Mouse (Mus musculus): ENCODE data around the gene Vgll3. TPM values are rescaled to one million over a fixed set of nuclear protein-coding genes. Genes with fewer than 3 reads are reported as not detected.

The Vgll3 gene
- 1 to 10 TPM; 3.8 to 6.3 TPM for total RNA-seq (2021)

DNA sequence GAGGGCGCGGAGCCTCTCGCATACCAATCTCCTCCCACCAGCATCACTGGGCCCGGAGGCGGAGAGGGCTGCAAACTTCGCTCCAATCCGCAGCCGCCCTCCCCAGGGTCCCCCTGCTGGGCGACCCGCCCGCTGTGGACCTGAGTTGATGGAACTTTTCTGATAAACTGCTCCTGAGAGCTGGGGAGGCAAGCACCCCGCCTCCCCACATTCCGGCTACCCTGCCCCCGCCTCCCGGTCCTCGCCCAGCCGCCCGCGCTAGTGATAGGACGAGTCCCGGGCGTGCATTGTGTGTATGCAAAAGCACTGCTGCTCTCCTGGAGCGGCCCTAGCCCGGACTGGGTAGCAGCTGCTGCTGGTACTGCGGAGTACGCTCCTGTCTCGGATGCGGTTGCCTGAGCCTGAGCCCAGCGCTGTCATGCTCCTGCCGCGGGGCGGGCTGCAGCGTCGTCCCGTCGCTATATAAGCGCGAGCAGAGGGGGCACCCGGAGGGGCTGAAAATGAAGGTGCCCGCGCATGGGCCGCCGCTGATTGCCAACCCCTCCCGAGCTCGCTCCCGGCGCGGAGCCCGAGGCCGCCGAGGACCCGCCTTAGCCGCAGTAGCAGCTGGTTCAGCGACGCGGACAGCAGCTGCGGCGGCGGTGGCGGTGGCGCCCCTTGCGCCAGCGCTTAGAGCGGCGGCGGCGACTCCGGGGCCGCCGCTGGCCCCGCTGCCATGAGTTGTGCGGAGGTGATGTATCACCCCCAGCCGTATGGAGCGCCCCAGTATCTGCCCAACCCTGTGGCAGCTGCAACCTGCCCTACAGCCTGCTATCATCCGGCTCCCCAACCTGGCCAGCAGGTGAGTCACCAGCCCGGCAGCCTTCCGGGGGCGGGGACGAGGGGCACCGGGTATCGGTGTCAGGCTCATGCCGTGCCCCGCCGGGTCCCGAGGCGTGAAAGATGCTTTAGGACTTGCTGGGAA, at the start of gene Vgll3:
Gene Vgll3, plus strand, starts transcription at position 340 of the 964 bp plus-strand sequence.
- peak; percentile 29 to 35 for DNase-seq

DNA sequence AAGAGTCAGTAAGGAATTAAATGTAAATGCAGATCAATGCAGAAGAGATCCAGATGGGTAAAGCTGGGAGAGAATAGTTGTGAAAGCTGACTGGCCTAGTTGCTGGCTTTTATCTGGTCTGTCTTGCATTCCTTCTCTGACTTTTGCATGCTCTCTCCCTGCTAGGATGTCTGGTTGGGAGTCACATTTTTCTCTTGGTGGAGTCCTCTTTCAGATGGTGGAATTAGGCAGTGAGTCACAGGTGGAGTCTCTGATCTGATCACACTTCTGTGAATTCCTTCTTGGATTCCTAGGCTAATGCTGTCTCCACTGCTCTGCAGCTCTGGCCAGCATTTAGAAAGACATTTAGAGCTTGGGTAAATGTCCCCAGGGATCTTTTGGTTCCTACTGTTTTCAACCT, 49.1 kb upstream of the Vgll3 start:
- no peak for DNase-seq

DNA sequence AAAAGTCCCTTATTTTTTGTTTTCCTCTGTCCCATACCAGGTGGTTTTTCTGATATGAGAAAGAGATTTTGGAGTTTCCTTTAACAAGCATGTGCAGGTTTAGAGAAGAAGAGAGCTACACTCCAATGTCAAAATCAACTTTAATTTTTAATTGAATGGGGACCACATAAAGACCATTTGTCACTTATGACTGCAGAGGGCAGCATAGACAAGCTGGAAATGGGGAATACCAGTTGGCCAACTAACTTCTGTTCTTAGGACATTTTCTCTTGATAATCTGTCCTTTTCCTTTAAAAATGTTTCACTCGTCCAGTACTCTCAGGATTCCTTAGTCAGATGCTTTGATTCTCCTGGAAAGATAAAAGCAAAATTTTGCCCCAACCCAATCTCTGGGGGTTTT, 29.1 kb upstream of the Vgll3 start:
- DNase-seq, result no peak

DNA sequence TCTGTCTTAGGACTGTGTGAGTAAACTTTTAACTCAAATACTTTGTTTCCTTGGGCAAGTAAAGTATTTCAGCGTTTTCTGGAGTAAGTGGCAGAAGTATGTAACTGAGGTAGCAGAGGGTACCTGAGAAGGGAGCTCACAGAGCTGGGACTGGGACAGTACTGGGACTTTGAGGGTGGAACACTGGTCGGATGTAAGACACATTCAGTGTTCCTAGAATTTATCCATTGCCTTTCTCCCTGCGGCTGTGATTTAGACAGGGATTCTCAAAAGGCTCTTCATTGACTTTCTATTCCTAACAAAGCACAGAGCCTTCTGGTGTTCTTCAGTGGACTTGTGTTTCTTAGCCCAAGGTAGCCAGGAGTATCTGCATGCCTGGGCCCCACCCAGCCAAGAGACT, 1.0 kb downstream of the Vgll3 start:
- no peak for DNase-seq

DNA sequence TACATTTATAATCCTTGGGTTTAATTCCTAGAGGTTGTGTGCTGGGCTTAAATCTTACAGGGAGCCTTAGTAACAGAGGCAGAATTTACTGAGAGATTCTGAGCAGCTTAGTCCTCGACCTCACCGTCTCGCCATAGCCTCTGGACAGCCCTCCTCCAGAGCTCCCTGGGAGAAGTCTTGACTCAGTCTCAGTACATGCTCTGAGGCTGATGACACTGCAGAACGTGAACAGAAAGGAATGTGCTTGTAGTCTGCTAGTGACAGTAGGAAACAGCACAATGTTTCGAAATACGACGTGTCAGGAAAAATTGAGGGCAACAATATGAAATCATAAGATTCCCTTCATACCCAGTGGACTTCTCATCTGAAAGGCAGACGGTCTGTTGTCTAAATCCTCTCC, 3.7 kb downstream of the Vgll3 start:
- no peak for DNase-seq

DNA sequence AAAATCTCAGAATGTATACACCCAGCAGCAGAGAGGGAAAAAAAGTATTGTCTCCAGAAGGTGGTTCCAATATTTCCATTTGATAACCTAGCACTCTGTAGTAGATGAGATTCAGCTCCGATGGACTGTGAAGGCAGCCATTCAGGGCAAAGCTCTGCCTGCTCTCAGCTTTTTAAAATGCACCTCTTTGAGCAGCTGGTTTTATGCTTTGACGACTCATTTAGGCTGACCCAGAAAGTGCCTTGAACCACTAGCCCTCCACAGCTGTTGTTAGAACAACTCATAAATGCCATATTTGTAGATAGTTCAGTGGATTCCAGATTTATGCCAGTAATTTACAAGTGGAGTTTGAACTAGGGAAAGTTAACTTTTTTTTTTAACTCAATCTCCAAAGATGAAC, 5.7 kb downstream of the Vgll3 start:
- DNase-seq, result no peak

DNA sequence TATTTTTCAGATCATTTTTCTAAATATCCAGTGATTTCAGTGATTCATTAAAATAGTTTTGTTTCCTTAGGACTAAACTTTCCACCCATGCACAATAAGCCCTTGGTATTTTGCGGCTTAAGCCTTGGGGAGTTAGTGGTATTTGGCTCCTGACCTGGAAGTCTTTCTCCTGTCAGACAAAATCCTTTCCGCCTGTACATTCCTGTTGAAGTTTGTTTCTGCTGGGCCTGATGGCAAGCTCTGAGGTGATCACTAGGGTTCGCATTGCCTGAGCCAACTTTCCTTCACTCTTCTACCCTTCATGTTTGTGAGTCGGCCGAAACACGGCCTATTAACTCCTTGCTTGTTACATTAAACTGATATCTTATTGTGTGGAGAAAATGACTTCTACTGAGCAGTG, 8.7 kb downstream of the Vgll3 start:
- no peak for DNase-seq

DNA sequence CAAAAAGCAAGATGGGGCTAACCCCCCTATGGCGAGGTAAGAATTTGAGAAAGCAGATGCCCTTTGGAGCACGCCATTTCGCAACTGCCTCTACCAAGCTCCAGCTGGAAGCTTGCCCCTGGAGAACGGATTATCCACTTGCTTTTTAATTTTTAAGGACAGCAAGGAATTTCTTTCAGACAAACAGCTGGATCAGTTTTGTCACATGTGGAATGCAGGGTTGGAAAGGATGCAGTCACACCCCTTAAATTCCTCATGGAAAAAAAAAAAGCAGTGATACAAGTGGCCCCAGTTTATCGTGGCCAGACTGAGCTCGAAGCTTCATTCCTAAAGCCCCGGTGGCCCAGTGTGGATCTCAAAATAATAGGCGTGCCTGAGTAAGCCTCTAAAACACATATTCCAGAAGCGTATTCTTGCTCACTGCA, 13.1 kb downstream of the Vgll3 start:
- no peak for DNase-seq

DNA sequence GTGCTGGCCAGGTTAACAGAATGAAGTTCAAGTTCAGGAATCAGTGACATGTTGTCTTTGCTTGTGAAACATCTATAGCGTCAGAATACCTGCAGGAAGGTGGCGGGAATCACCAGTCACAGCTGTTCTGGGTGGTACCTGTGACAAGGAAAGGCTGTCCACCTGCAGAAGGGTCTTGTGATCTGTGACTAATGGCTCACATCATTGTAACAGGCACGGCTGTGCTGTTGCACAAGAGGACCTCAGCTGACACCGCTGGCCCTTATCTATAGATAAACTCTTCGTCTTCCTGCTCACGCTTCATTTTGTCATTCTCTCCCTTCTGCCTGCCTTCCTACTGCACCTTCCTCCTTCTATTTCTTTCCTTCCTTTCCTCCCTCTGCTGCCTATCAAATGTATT, 14.0 kb downstream of the Vgll3 start:
- no peak for DNase-seq

DNA sequence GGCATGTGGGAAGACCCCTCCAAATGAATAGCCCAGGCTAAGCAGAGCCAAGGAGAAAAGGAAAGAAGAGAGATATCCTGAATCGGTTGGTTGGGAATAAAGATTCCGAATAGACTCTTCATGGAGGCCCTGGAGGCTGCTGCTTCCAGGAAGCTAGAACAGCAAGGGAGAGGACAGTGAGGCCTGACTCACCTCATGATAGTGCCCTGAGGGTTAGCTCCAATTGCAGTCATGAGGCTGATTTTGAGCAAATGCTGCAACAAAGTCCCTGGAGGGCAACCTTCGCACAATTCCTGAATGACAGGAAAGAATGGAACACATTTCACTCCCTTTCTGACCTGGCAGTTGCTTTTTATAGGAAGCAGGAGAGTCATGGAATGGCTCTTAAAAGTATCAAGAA, 19.7 kb downstream of the Vgll3 start:
- DNase-seq, result no peak

DNA sequence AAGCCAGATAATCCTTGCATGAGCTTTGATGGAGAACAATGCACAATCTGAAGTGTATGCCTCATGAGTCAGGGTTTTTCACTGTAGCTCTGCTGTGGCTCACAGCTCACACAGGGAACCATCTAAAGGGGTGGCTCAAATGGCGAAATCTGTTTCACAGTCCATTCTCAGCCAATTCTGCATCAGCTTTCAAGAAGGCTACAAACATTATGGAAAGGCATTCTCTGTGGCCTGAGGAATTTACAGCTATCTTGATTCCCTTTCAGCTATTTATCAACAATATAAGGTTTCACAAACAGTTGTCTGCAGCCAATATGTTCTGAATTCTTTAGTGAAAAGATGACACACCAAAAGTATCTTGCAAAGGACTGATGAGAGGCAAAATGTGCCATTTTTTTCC, 35.1 kb downstream of the Vgll3 start:
- no peak for DNase-seq

DNA sequence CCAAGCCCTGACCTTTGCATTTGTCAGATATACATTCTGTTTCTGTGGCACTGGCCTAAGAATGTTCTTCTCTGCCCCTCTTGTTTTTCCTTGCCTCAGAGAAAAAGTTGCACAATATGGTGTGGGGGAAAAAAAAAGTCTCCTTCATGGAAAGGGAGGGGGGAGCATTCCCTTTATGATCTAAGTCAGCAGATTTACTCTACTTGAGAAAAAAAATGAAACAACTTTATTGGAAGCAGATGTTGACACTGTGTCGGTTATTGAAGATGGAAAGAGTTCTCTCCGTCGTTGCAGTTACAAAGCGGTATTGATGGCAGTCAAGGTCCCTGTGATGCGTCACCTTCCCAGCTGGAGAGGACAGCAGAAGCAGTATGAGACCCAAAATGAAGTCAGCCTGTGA, 49.4 kb downstream of the Vgll3 start:
- DNase-seq, result no peak

DNA sequence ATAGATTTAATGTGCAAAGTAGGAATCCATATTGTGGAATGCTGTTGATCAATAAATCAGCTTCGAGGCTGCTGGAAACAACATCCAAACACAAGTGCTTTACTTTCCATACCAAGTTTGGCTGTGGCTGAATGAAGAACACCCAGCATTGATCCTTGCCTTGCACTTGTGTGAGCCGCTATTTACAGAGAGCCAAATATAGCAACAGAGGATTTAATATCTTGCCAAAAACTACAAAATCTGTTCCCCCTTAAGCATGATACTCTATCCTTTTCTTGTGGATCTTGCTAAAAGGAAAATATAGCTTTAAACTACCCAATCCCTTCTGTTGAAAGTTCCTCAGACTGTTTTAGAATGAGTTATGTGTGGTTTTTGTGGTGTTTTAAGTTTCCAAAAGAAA, 52.9 kb downstream of the Vgll3 start:
- DNase-seq, result no peak

DNA sequence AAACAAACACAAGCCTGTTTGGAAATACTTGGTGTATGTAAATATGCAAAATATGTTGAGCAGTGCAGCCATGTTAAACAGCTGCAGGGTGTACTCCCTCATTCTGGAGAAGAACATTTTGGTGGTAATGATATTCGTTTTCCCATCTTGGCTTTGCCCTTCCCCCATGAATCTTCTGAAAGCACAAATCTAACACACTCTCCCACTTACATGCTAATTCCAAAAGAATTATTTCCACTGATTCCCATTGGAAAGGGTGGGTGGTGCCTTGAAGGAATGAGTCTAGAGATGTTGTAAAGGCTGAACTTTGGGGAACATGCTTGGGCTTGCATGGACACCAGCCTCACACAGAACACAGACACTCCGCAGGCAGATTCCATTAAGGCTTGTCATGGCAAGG, 53.9 kb downstream of the Vgll3 start:
- no peak for DNase-seq

DNA sequence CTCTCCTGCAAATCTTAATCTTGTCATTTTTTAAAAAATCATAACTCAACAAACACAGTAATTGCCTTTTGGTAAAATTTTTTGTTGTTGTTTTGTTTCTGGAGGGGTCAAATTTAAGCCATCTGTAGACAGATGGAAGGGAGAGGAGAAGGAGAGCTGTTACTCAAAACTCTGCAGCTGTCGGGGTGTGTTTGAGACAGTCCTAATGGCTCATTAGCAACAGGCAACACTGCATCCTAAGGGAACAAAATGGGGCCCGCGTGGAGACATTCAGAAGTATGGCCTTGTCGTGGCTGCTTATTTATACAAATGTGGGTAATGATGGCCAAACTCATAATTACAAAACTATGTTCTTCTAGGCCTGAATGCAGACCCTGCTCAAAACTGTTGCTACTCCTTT, 73.9 kb downstream of the Vgll3 start:
- DNase-seq, result no peak

Data from layer of hippocampus, postnatal 36 days (tissue).